Mouse (Mus musculus) E14TG2a.4 (cell line): Measurements from ENCODE around the gene Asic4.

Experiments used
- CTCF ChIP-seq: conservative IDR thresholded peaks from 2 replicates; pipeline ENCODE4 v1.5.1; 2014; ENCODE audit warnings: low read length
- NANOG ChIP-seq: IDR thresholded peaks from 2 replicates; pipeline ENCODE4 v1.6.1; 2014; ENCODE audit warnings: borderline replicate concordance, low read length, mixed read lengths

DNA sequence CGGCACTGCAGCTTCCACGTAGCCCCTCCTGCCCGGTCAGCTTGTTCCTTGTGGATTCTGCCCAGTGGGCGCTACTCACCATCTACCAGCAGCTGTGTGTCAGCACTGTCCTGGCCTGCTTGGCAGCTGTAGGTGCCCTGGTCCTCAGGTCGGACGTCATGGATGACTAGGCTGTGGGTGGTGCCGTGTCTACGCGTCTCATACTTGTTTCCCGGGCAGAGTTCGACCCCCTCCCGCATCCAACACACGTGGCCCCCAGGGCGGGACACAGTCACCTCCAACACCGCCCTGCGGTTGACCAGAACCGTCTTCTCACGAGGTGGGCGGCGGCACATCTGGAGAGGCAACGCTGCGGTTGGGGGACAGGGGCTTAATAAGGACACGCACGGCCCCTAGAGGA lies 36.3 kb downstream of the Asic4 start:
- no peak for TF ChIP-seq CTCF
- TF ChIP-seq NANOG, result no peak
